Mouse (Mus musculus) cerebellum, adult 18-20 months (tissue): ENCODE data around the gene Fsip1.

Source experiments
- DNase-seq, 2 experiments: peaks; one replicate each; pipeline ENCODE4 v3.0.0; 2021

Fsip1 gene

GRCm38 (mm10) chr2:118248966-118249365, 7.8 kb downstream of the Fsip1 start:
- no peak for DNase-seq

- no peak for DNase-seq
Observed at GRCm38 (mm10) chr2:118248016-118248415, 8.8 kb downstream of the Fsip1 start.

- DNase-seq = peak; percentile 72 to 75
Observed at GRCm38 (mm10) chr2:118245914-118246313, 10.9 kb downstream of the Fsip1 start.

- DNase-seq = no peak
Observed at GRCm38 (mm10) chr2:118236196-118236595, 20.6 kb downstream of the Fsip1 start.

- DNase-seq = no peak
Observed at GRCm38 (mm10) chr2:118235614-118236013, 21.2 kb downstream of the Fsip1 start.

- no peak for DNase-seq
Observed at GRCm38 (mm10) chr2:118230544-118230943, 26.2 kb downstream of the Fsip1 start.

- no peak for DNase-seq
Observed at GRCm38 (mm10) chr2:118228486-118229079, 28.2 kb downstream of the Fsip1 start.

GRCm38 (mm10) chr2:118225316-118226041, 31.3 kb downstream of the Fsip1 start:
- no peak for DNase-seq

GRCm38 (mm10) chr2:118217993-118218595, 38.7 kb downstream of the Fsip1 start:
- no peak for DNase-seq

- no peak for DNase-seq
Observed at GRCm38 (mm10) chr2:118209712-118210111, 47.1 kb downstream of the Fsip1 start.

GRCm38 (mm10) chr2:118208651-118209050, 48.1 kb downstream of the Fsip1 start:
- DNase-seq = no peak

- no peak for DNase-seq
Observed at GRCm38 (mm10) chr2:118205991-118206585, 50.7 kb downstream of the Fsip1 start.

- no peak for DNase-seq
Observed at GRCm38 (mm10) chr2:118204646-118205045, 52.1 kb downstream of the Fsip1 start.

- DNase-seq = peak; percentile 12 to 15
Observed at GRCm38 (mm10) chr2:118203739-118204461, 52.9 kb downstream of the Fsip1 start.

- DNase-seq = no peak
Observed at GRCm38 (mm10) chr2:118202934-118203333, 53.8 kb downstream of the Fsip1 start.

- no peak for DNase-seq
Observed at GRCm38 (mm10) chr2:118201983-118202382, 54.8 kb downstream of the Fsip1 start.

- peak; percentile 63 to 73 for DNase-seq
Observed at GRCm38 (mm10) chr2:118199867-118200266, 56.9 kb downstream of the Fsip1 start.

- no peak for DNase-seq
Observed at GRCm38 (mm10) chr2:118196966-118197365, 59.8 kb downstream of the Fsip1 start.

GRCm38 (mm10) chr2:118182136-118182535, 74.6 kb downstream of the Fsip1 start:
- no peak for DNase-seq

GRCm38 (mm10) chr2:118179873-118180585, 76.7 kb downstream of the Fsip1 start:
- DNase-seq = no peak

GRCm38 (mm10) chr2:118179472-118179871, 77.3 kb downstream of the Fsip1 start:
- no peak for DNase-seq
